Mouse (Mus musculus) heart, embryonic 15.5 days (tissue): ENCODE data around the gene Stk4. TPM values are rescaled to one million over a fixed set of nuclear protein-coding genes. Genes with fewer than 3 reads are reported as not detected.

Source experiments
- ATAC-seq: fragments of 200-750 bp; cut with Nextera tagmentation; replicated peaks from 2 replicates; pipeline ENCODE4 v1.8.0; 2017; ENCODE audit warnings: low read depth, moderate TSS enrichment; ENCODE audit not compliant: insufficient number of reproducible peaks, insufficient read depth, low FRiP score
- H3K27ac ChIP-seq: fragments of 300-500 bp; sonication (generic); 2 replicates; pipeline ENCODE4 v1.5.1; 2015; ENCODE audit warnings: mild to moderate bottlenecking, inconsistent platforms
- H3K27me3 ChIP-seq: fragments of 300-500 bp; sonication (generic); 2 replicates; pipeline ENCODE4 v1.6.1; 2015; ENCODE audit warnings: inconsistent platforms
- H3K36me3 ChIP-seq: fragments of 300-500 bp; sonication (generic); 2 replicates; pipeline ENCODE4 v1.6.1; 2015; ENCODE audit warnings: mild to moderate bottlenecking, inconsistent platforms
- H3K4me1 ChIP-seq: fragments of 300-500 bp; sonication (generic); replicated peaks from 2 replicates; pipeline ENCODE4 v1.6.1; 2015; ENCODE audit warnings: inconsistent platforms
- H3K4me2 ChIP-seq: fragments of 300-500 bp; sonication (generic); 2 replicates; pipeline ENCODE4 v1.6.1; 2015; ENCODE audit warnings: inconsistent platforms, mild to moderate bottlenecking, moderate library complexity
- H3K4me3 ChIP-seq: fragments of 300-500 bp; sonication (generic); 2 replicates; pipeline ENCODE4 v1.5.1; 2015; ENCODE audit warnings: mild to moderate bottlenecking, inconsistent platforms
- H3K9ac ChIP-seq: fragments of 300-500 bp; sonication (generic); 2 replicates; pipeline ENCODE4 v1.6.1; 2015; ENCODE audit warnings: mild to moderate bottlenecking, inconsistent platforms
- H3K9me3 ChIP-seq: fragments of 300-500 bp; sonication (generic); replicated peaks from 2 replicates; pipeline ENCODE4 v1.6.1; 2016; ENCODE audit warnings: inconsistent platforms
- WGBS: fragments of 180-500 bp; shearing (Covaris S2); methylation state at CpG from one replicate; pipeline ENCODE4 v1.1.7; 2015; ENCODE audit warnings: mixed read lengths; 5-methylcytosine and 5-hydroxymethylcytosine counted together
- polyA plus RNA-seq: library from polyadenylated mRNA; unstranded; fragments of >200 nt; fragmentation: Nextera tagmentation; extraction: Ambion mirVana; gene quantifications from 2 replicates; pipeline ENCODE4 v1.2.1, GENCODE M21; 2015

Gene Stk4
- polyA plus RNA-seq, 1 experiment from 2014 or later, result 11.8 TPM

DNA sequence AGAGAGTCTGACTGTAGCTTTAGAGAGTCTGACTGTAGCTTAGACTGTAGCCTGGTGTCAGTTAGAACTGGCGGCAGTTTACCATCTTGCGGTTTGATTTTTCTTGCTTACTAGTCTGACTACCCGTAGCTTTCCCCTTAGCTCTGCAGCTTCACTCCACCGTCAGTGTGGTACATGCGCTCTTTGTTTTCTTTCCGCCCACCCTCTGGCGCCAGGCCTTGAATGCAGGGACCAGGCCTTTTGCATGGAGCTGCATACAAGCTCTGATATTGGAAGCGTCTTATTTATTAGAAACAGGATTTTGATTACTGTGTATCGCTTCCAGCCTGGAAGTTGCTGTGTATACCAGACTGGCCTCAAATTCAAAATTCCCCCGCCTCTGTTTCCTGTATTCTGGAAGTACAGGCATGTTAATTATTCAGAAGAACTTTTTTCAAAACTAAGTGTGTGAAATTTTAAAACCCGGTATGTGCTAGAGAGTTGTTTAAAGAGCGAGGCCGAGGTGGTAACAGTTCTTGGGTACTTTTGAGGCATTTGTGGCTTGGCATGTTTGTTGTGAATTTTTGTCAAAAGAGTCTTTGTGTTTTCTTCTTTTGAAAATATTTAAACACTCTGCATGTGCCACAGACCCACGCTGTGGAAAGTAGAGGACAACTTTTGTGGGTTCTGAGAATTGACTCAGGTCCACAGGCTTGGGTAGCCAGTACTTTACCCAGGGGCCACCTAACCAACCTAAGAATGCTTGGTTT lies 36.3 kb downstream of the Stk4 start:
- ATAC-seq, result no peak
- Histone ChIP-seq H3K9me3 (no peaks in the 10 kb centered on the region), H3K4me2 (no peak overlapping the region), H3K9ac (no peak overlapping the region), H3K36me3 (peaks cover 16% of the 10 kb centered on the region), H3K27me3 (no peaks in the 10 kb centered on the region), H3K27ac (no peak overlapping the region), H3K4me1 (peaks cover 15% of the 10 kb centered on the region), H3K4me3 (no peak overlapping the region)
- 85% methylated on average over 14 of the region's 14 CpGs for WGBS

DNA sequence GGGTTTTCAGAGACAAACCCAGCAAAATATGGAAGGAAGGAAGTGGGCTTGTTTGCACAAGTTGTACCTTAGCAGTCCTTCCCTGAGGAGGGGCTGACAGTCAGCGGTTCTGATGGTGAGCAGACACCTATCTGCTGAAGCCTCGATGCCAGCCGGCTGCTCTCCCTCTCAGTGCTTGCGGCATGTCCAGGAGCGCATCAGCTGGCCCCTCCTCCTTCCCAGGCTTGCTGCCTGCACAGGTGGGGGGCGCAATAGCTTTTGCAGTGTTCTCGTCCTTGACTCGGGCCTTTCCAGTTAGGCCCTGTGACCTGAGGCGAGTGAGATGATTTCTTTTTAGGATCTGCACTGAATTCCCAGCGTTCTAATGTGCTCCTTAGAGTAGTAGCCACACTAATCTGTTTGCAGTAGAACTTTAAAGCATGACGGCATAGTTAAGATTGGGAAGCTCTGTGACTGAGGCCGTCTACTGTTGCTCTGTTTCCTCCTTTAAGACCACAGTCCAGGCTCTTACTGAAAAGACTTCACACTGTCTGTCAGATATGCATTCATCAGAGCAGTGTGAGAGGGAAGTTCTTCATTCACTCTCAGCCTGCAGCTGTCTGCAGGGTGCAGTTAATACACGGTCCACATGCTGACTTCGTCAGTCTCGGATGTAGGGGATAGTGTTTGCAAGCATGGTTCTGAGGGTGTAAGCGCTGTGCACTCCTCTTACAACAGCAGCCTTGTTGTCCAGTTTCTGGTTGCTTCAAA lies 37.2 kb downstream of the Stk4 start:
- H3K36me3 ChIP-seq, result peaks cover 8% of the 10 kb centered on the region; the same call in 1 of the 2 replicates
- H3K27me3 ChIP-seq, result no peaks in the 10 kb centered on the region
- no peak overlapping the region for H3K4me2 ChIP-seq
- no peak overlapping the region for H3K27ac ChIP-seq
- 63% methylated on average over 16 of the region's 16 CpGs for WGBS
- no peak overlapping the region for H3K9ac ChIP-seq
- H3K4me3 ChIP-seq, result no peak overlapping the region
- peaks cover 15% of the 10 kb centered on the region for H3K4me1 ChIP-seq
- no peak for ATAC-seq
- H3K9me3 ChIP-seq, result no peaks in the 10 kb centered on the region

GRCm38 (mm10) chr2:164108501-164108900 lies 38.4 kb downstream of the Stk4 start:
- Histone ChIP-seq H3K4me1 (peaks cover 15% of the 10 kb centered on the region), H3K9ac (no peak overlapping the region), H3K27ac (0 out of 2 replicates have a peak overlapping the region, but pooled peaks have one; percentile 15), H3K4me2 (no peak overlapping the region), H3K4me3 (no peak overlapping the region), H3K36me3 (peaks cover 8% of the 10 kb centered on the region; the same call in 1 of the 2 replicates), H3K27me3 (no peaks in the 10 kb centered on the region), H3K9me3 (no peaks in the 10 kb centered on the region)
- 46% methylated on average over 4 of the region's 4 CpGs for WGBS
- no peak for ATAC-seq

GRCm38 (mm10) chr2:164111546-164111945 lies 41.4 kb downstream of the Stk4 start:
- no peak overlapping the region for H3K4me2 ChIP-seq
- 73% methylated on average over 8 of the region's 8 CpGs for WGBS

GRCm38 (mm10) chr2:164114051-164114450 lies 43.9 kb downstream of the Stk4 start:
- Histone ChIP-seq H3K27ac (no peak overlapping the region), H3K36me3 (peaks cover 9% of the 10 kb centered on the region), H3K9ac (no peak overlapping the region), H3K4me1 (no peaks in the 10 kb centered on the region; the same call in 1 of the 2 replicates), H3K27me3 (no peaks in the 10 kb centered on the region), H3K9me3 (no peaks in the 10 kb centered on the region), H3K4me2 (no peak overlapping the region), H3K4me3 (no peak overlapping the region)
- no peak for ATAC-seq
- WGBS, result 90% methylated on average over 6 of the region's 6 CpGs

More at GRCm38 (mm10) chr2:164111546-164111945, 41.4 kb downstream of the Stk4 start:
- ATAC-seq, result 0 out of 2 replicates have a peak, but pooled peaks have one; percentile 43
- Histone ChIP-seq H3K9me3 (no peaks in the 10 kb centered on the region), H3K4me3 (no peak overlapping the region), H3K36me3 (no peaks in the 10 kb centered on the region), H3K4me1 (peaks cover 15% of the 10 kb centered on the region), H3K9ac (no peak overlapping the region), H3K27ac (peak overlapping the region; percentile 13; the same call in 1 of the 2 replicates), H3K27me3 (no peaks in the 10 kb centered on the region)

DNA sequence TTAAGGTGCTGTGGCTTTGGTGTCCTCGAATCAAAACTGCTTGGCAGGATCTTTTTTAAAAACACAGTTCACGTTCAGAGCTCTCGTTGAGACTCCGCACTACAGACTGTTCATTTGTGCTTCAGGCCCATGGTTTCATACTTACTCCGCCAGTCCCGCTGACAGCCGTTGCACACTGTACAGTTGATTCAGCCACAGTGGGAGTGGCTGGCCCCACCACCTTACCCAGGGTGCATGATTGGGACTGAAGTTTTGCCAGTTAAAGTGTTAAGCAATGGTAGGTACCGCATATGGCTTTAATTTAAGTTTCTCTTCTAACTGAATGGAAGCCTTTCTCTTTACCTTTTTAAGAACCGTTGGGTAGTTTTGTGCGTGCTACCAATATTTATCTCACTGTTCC lies 45.4 kb downstream of the Stk4 start:
- peaks cover 19% of the 10 kb centered on the region for H3K36me3 ChIP-seq
- H3K4me2 ChIP-seq, result no peak overlapping the region
- no peaks in the 10 kb centered on the region; the same call in 1 of the 2 replicates for H3K4me1 ChIP-seq
- no peak overlapping the region for H3K27ac ChIP-seq
- WGBS, result 81% methylated on average over 10 of the region's 10 CpGs
- no peak for ATAC-seq
- no peaks in the 10 kb centered on the region for H3K9me3 ChIP-seq
- H3K9ac ChIP-seq, result no peak overlapping the region
- no peaks in the 10 kb centered on the region for H3K27me3 ChIP-seq
- H3K4me3 ChIP-seq, result no peak overlapping the region

DNA sequence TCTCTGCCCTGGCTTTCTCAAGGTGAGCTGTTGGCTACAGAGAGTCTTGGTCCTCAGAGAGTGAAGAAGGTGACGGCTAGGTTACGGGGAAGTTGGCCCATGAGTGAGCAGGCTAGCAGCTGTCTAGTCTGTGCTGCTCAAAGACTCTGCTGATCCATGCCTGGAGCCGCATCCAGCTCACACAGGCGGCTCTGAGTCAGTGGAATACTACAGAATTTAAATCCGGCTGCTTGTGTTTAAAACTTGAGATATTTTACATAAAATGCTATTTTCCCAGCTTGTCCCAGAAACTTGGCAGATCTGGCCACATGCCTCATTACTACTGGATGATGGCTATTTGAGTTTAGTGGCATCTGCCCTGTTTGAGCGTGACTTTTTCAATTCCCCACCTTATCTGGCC lies 49.4 kb downstream of the Stk4 start:
- Histone ChIP-seq H3K9ac (no peak overlapping the region), H3K36me3 (peaks cover 19% of the 10 kb centered on the region), H3K4me1 (no peaks in the 10 kb centered on the region), H3K9me3 (no peaks in the 10 kb centered on the region), H3K4me2 (no peak overlapping the region), H3K27ac (no peak overlapping the region), H3K4me3 (no peak overlapping the region), H3K27me3 (no peaks in the 10 kb centered on the region)
- WGBS, result 90% methylated on average over 6 of the region's 6 CpGs
- no peak for ATAC-seq

GRCm38 (mm10) chr2:164123169-164123766 lies 53.1 kb downstream of the Stk4 start:
- Histone ChIP-seq H3K27me3 (no peaks in the 10 kb centered on the region), H3K9me3 (no peaks in the 10 kb centered on the region), H3K36me3 (peaks cover 14% of the 10 kb centered on the region), H3K9ac (no peak overlapping the region), H3K4me2 (no peak overlapping the region), H3K4me1 (no peaks in the 10 kb centered on the region), H3K4me3 (no peak overlapping the region), H3K27ac (no peak overlapping the region)
- ATAC-seq, result no peak
- 74% methylated on average over 5 of the region's 5 CpGs for WGBS

DNA sequence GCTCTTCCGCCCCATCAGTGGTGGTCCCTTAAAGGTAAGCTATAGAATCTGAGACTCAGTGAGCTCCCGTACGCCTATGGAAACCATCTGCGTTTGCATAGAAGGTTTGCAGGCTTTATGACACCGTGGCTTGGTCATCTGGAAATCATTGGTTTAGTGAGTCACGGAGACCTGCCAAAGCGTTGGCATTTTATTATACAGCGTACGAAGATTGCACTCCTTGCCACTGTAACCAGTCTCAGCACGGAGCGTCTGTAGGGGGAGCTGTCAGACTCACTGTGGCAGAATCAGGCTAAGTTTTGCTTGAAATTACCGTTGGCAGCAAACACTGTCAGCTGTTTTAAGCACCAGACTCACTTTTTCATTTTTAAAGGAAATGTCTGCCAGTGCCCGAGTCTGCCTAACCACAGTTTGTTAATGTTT lies 56.4 kb downstream of the Stk4 start:
- Histone ChIP-seq H3K9ac (no peak overlapping the region), H3K4me2 (no peak overlapping the region), H3K9me3 (no peaks in the 10 kb centered on the region), H3K36me3 (no peaks in the 10 kb centered on the region), H3K27me3 (no peaks in the 10 kb centered on the region), H3K4me1 (no peaks in the 10 kb centered on the region), H3K4me3 (no peak overlapping the region), H3K27ac (no peak overlapping the region)
- ATAC-seq, result no peak
- 76% methylated on average over 13 of the region's 13 CpGs for WGBS

DNA sequence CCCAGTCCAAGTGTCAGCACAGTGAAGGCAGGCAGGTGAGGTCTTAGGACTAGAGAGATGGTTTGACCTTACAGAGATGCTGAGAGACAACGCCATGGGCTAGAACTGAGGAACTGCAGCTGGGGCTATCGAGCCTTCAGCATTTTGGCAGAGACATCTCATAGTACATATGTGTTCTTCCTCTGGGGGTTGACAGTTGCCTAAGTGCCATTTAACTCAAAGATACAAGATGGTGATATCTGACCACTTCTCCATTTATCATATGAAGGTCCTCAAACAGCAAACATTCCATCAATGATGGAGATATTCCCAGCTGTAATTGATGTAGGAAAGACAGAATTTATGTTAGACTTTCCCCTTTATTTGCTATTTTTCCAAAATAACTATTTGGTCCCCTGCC lies 57.2 kb downstream of the Stk4 start:
- ATAC-seq, result no peak
- Histone ChIP-seq H3K4me1 (no peaks in the 10 kb centered on the region), H3K36me3 (no peaks in the 10 kb centered on the region), H3K4me2 (no peak overlapping the region), H3K9ac (no peak overlapping the region), H3K4me3 (no peak overlapping the region), H3K27me3 (no peaks in the 10 kb centered on the region), H3K9me3 (no peaks in the 10 kb centered on the region), H3K27ac (no peak overlapping the region)
- WGBS, result 92% methylated on average over 2 of the region's 2 CpGs

- Histone ChIP-seq H3K4me1 (no peaks in the 10 kb centered on the region), H3K36me3 (no peaks in the 10 kb centered on the region), H3K4me3 (no peak overlapping the region), H3K9ac (no peak overlapping the region), H3K9me3 (no peaks in the 10 kb centered on the region), H3K27me3 (no peaks in the 10 kb centered on the region), H3K27ac (no peak overlapping the region), H3K4me2 (no peak overlapping the region)
- 86% methylated on average over 12 of the region's 12 CpGs for WGBS
- ATAC-seq, result no peak
Observed at GRCm38 (mm10) chr2:164128576-164129411, 58.7 kb downstream of the Stk4 start.
